Mouse (Mus musculus) midbrain, postnatal 0 days (tissue): ENCODE measurements around the gene Atat1. TPM values are rescaled to one million over a fixed set of nuclear protein-coding genes. Genes with fewer than 3 reads are reported as not detected.
"Not testable (repeated sequence)": the region's sequence is repeated elsewhere in the genome, so short reads cannot be mapped to it uniquely, and the experiment has no call there.

ENCODE experiments used
- ATAC-seq: fragments of 200-750 bp; cut with Nextera tagmentation; 2 replicates; pipeline ENCODE4 v1.8.0; 2017; ENCODE audit warnings: moderate number of reproducible peaks, mild to moderate bottlenecking, moderate TSS enrichment, moderate library complexity; ENCODE audit not compliant: low FRiP score
- DNase-seq: peaks from one replicate; pipeline ENCODE4 v3.0.0-alpha.2; 2015; ENCODE audit warnings: low spot score
- H3K27ac ChIP-seq: fragments of 300-500 bp; sonication (generic); 2 replicates; pipeline ENCODE4 v1.5.1; 2014; ENCODE audit warnings: low read depth, mild to moderate bottlenecking, low read length, mixed read lengths
- H3K27me3 ChIP-seq: fragments of 300-500 bp; sonication (generic); 2 replicates; pipeline ENCODE4 v1.6.1; 2014; ENCODE audit warnings: low read length, control low read depth, mixed read lengths; ENCODE audit not compliant: insufficient read depth
- H3K36me3 ChIP-seq: fragments of 300-500 bp; sonication (generic); 2 replicates; pipeline ENCODE4 v1.6.1; 2014; ENCODE audit warnings: low read length, control low read depth, mixed read lengths; ENCODE audit not compliant: insufficient read depth
- H3K4me1 ChIP-seq: fragments of 300-500 bp; sonication (generic); 2 replicates; pipeline ENCODE4 v1.6.1; 2014; ENCODE audit warnings: mild to moderate bottlenecking, control low read depth, antibody characterized with exemption, low read length, mixed read lengths; ENCODE audit not compliant: insufficient read depth
- H3K4me2 ChIP-seq: fragments of 300-500 bp; sonication (generic); 2 replicates; pipeline ENCODE4 v1.6.1; 2014; ENCODE audit warnings: low read depth, mild to moderate bottlenecking, low read length, mixed read lengths; ENCODE audit not compliant: poor library complexity, severe bottlenecking
- H3K4me3 ChIP-seq: fragments of 300-500 bp; sonication (generic); 2 replicates; pipeline ENCODE4 v1.5.1; 2014; ENCODE audit warnings: low read depth, mild to moderate bottlenecking, low read length, moderate library complexity
- H3K9ac ChIP-seq: fragments of 300-500 bp; sonication (generic); replicated peaks from 2 replicates; pipeline ENCODE4 v1.6.1; 2014; ENCODE audit warnings: mild to moderate bottlenecking, low read length, moderate library complexity, mixed read lengths; ENCODE audit not compliant: poor library complexity, severe bottlenecking
- H3K9me3 ChIP-seq: fragments of 300-500 bp; sonication (generic); 2 replicates; pipeline ENCODE4 v1.6.1; 2016; ENCODE audit warnings: low read length, control low read depth
- CTCF ChIP-seq: IDR thresholded peaks from 2 replicates; pipeline ENCODE4 v1.5.1; 2016; ENCODE audit warnings: antibody characterized with exemption, mild to moderate bottlenecking
- WGBS: fragments of 180-500 bp; shearing (Covaris S2); extraction: QIAGEN DNeasy Blood & Tissue Kit; methylation state at CpG from one replicate; pipeline ENCODE4 v1.1.7; 2014; 5-methylcytosine and 5-hydroxymethylcytosine counted together
- polyA plus RNA-seq: library from polyadenylated mRNA; unstranded; fragments of >200 nt; fragmentation: Nextera tagmentation; extraction: Ambion mirVana; gene quantifications from 2 replicates; pipeline ENCODE4 v1.2.1, GENCODE M21; 2015
- total RNA-seq: library from RNA; depleted of rRNA; stranded (reverse); fragments of >200 nt; gene quantifications from 2 replicates; pipeline ENCODE4 v1.2.3, GENCODE M21; 2014; rRNA removed

Gene Atat1
- 199 and 216 TPM in 2 replicates for total RNA-seq
- 326 and 332 TPM in 2 replicates for polyA plus RNA-seq

- 2% methylated on average over 25 of the region's 25 CpGs for WGBS
- peaks cover 8% of the 10 kb centered on the region for H3K4me1 ChIP-seq
- peak within 1 kb of the TSS; percentile 82 for H3K9ac ChIP-seq
- H3K4me3 ChIP-seq: peak within 1 kb of the TSS; percentile 60
- no peaks in the 10 kb centered on the region for H3K9me3 ChIP-seq
- TF ChIP-seq CTCF: 0 out of 2 replicates have a peak, but pooled peaks have one; percentile 0
- no peaks in the 10 kb centered on the region for H3K27me3 ChIP-seq
- peaks cover 14% of the 10 kb centered on the region for H3K36me3 ChIP-seq
- DNase-seq: peak; percentile 96
- H3K27ac ChIP-seq: peak within 1 kb of the TSS; percentile 79
- peak; percentile 94 for ATAC-seq
- peak within 1 kb of the TSS; percentile 83 for H3K4me2 ChIP-seq
Observed at GRCm38 (mm10) chr17:35909919-35910369, at the start of gene Atat1. TSS of gene Atat1 (minus strand) at chr17:35910075.

GRCm38 (mm10) chr17:35958533-35959223 lies 48.8 kb upstream of the Atat1 start:
- H3K27me3 ChIP-seq: no peaks in the 10 kb centered on the region
- H3K9me3 ChIP-seq: no peaks in the 10 kb centered on the region
- no peaks in the 10 kb centered on the region for H3K4me1 ChIP-seq
- H3K4me3 ChIP-seq: no peak overlapping the region
- ATAC-seq: no peak
- H3K27ac ChIP-seq: no peak overlapping the region
- DNase-seq: no peak
- H3K36me3 ChIP-seq: peaks cover 72% of the 10 kb centered on the region
- 95% methylated on average over 15 of the region's 15 CpGs for WGBS
- no peak for TF ChIP-seq CTCF
- no peak overlapping the region for H3K9ac ChIP-seq
- no peak overlapping the region for H3K4me2 ChIP-seq

GRCm38 (mm10) chr17:35954665-35955064 lies 44.8 kb upstream of the Atat1 start:
- H3K9me3 ChIP-seq: no peaks in the 10 kb centered on the region
- no peak overlapping the region for H3K4me2 ChIP-seq
- no peak overlapping the region for H3K4me3 ChIP-seq
- DNase-seq (no peak), ATAC-seq (no peak)
- WGBS: 79% methylated on average over 8 of the region's 8 CpGs
- H3K27me3 ChIP-seq: no peaks in the 10 kb centered on the region
- no peak for TF ChIP-seq CTCF
- H3K27ac ChIP-seq: no peak overlapping the region
- H3K4me1 ChIP-seq: no peaks in the 10 kb centered on the region
- no peak overlapping the region for H3K9ac ChIP-seq
- H3K36me3 ChIP-seq: peaks cover 39% of the 10 kb centered on the region

GRCm38 (mm10) chr17:35952559-35952958 lies 42.7 kb upstream of the Atat1 start:
- H3K9me3 ChIP-seq, H3K27ac ChIP-seq, H3K4me1 ChIP-seq, H3K27me3 ChIP-seq, H3K4me2 ChIP-seq, H3K9ac ChIP-seq, DNase-seq, ATAC-seq, H3K4me3 ChIP-seq: not testable (repeated sequence)
- 78% methylated on average over 2 of the region's 3 CpGs for WGBS
- peaks cover 19% of the 10 kb centered on the region for H3K36me3 ChIP-seq

- not testable (repeated sequence) for H3K4me3 ChIP-seq, H3K4me1 ChIP-seq, H3K4me2 ChIP-seq, H3K36me3 ChIP-seq, H3K27ac ChIP-seq, H3K9me3 ChIP-seq, ATAC-seq, DNase-seq, H3K27me3 ChIP-seq, H3K9ac ChIP-seq
Observed at GRCm38 (mm10) chr17:35950946-35951345, 41.1 kb upstream of the Atat1 start.

- no peaks in the 10 kb centered on the region for H3K9me3 ChIP-seq
Observed at GRCm38 (mm10) chr17:35939941-35940340, 30.1 kb upstream of the Atat1 start.

More at GRCm38 (mm10) chr17:35939941-35940340, 30.1 kb upstream of the Atat1 start:
- H3K4me1 ChIP-seq: no peaks in the 10 kb centered on the region
- H3K4me2 ChIP-seq: no peak overlapping the region
- H3K27me3 ChIP-seq: no peaks in the 10 kb centered on the region
- H3K36me3 ChIP-seq: no peaks in the 10 kb centered on the region
- no peak overlapping the region for H3K9ac ChIP-seq
- H3K4me3 ChIP-seq: no peak overlapping the region
- no peak overlapping the region for H3K27ac ChIP-seq
- WGBS: 42% methylated on average over 1 of the region's 1 CpGs
- ATAC-seq (no peak), DNase-seq (no peak)
- TF ChIP-seq CTCF: no peak
